Mouse (Mus musculus) brain, embryonic 14.5 days (tissue): ENCODE measurements around the gene Rxrb.

Experiments used
- CTCF ChIP-seq: fragments of 200-500 bp; IDR thresholded peaks from 2 replicates; pipeline ENCODE4 v1.5.1; 2012; ENCODE audit warnings: inconsistent platforms, mild to moderate bottlenecking, moderate library complexity, borderline replicate concordance; ENCODE audit not compliant: insufficient read depth, insufficient read length; ENCODE audit errors: extremely low read depth
- POLR2A ChIP-seq: fragments of 200-500 bp; IDR thresholded peaks from 2 replicates; pipeline ENCODE4 v1.6.1; 2012; ENCODE audit warnings: mild to moderate bottlenecking, inconsistent platforms, borderline replicate concordance; ENCODE audit not compliant: poor library complexity, insufficient read depth, insufficient read length, severe bottlenecking; ENCODE audit errors: extremely low read depth

DNA sequence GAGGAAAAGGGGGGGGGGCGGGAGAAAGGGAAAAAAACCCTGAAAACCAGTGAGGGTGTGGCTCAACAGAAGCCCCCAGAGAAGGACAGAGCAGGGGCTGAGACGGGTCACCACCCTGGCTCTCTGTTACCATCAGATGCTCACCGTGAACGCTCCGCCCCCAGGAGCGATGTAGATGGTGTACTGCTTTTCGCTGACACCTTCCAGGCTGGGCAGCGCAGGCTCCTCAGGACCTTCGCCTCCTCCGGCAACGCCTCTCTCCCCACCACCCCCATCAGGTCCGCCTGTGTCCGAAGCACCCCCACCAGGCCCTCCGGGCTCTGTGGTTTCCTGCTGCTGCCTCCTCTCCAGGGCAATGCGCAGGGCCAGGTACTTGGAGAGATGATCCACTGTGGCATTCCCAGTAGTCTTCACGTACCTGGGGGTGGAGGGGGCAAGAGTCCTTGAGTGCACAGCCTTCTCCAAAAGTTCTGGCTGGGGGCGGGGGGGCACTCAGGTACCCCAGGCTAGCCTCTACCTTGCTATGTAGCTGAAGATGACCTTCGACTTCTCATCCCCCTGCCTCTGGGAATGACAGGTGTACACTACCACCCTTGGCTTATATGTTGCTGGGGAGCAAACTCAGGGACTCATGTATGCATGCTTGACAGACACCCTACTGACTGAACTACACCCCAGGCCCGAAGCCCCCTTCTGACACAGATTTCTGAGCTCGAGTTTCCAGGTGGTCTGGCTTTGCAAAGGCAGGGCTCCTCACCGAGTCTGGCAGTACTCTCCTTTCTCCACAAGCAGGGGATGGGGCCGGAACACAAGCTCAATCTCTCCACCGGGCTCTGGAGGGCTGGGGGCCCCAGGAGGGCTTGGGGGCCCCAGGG, 9.8 kb upstream of the Rxrb start:
- no peak for TF ChIP-seq POLR2A
- TF ChIP-seq CTCF = no peak
